Mouse (Mus musculus) T-helper 17 cell (primary cell): ENCODE data around the gene Mapk8ip1.

Experiments used
- in situ Hi-C, 2 experiments: fragments of 300-600 bp; cut with MboI, MseI; formaldehyde crosslinking; loops; 1 replicate in 1 of 2; 2 replicates in 1 of 2; pipeline ENCODE4 v1.15.1; 2025; ENCODE audit warnings: high pct_unique_total_duplicates in 2 of 2

Mapk8ip1 gene

GRCm38 (mm10) chr2:92375788-92376187 lies 25.3 kb downstream of the Mapk8ip1 start:
- in situ Hi-C loops: loop anchor here in 1 of 2 experiments (10.0 kb wide), 1 partner anchor 59 kb away; the partner anchor contains the start of gene Cry2

GRCm38 (mm10) chr2:92375099-92375623 lies 25.9 kb downstream of the Mapk8ip1 start:
- in situ Hi-C loops: loop anchor here in 1 of 2 experiments (10.0 kb wide), 1 partner anchor 60 kb away; the partner anchor contains the start of gene Cry2

GRCm38 (mm10) chr2:92374514-92374913 lies 26.5 kb downstream of the Mapk8ip1 start, which contains the start of the genes Pex16 and Large2:
Gene Pex16 (plus strand): TSS chr2:92374676.
Gene Large2 (minus strand): TSS chr2:92374869.
- in situ Hi-C loops: loop anchor here (5.0 to 10.0 kb wide), 2 partner anchors 58 to 60 kb away; partner anchors contain the start of gene Cry2 (in 2 of the 2)

- in situ Hi-C loops: loop anchor here (5.0 to 10.0 kb wide), 2 partner anchors 59 to 61 kb away; partner anchors contain the start of gene Cry2 (in 2 of the 2)
These were observed 27.6 kb downstream of the Mapk8ip1 start for GRCm38 (mm10) chr2:92373437-92373813.

GRCm38 (mm10) chr2:92372767-92373436 lies 28.2 kb downstream of the Mapk8ip1 start:
- in situ Hi-C loops: loop anchor here (5.0 to 10.0 kb wide), 2 partner anchors 59 to 62 kb away; partner anchors contain the start of gene Cry2 (in 2 of the 2)

GRCm38 (mm10) chr2:92371971-92372690 lies 28.9 kb downstream of the Mapk8ip1 start:
- in situ Hi-C loops: loop anchor here (5.0 to 10.0 kb wide), 2 partner anchors 60 to 63 kb away; partner anchors contain the start of gene Cry2 (in 2 of the 2)

GRCm38 (mm10) chr2:92370821-92371805 lies 29.9 kb downstream of the Mapk8ip1 start:
- in situ Hi-C loops: loop anchor here (5.0 to 10.0 kb wide), 2 partner anchors 61 to 64 kb away; partner anchors contain the start of gene Cry2 (in 2 of the 2)

GRCm38 (mm10) chr2:92370375-92370774 lies 30.7 kb downstream of the Mapk8ip1 start:
- in situ Hi-C loops: loop anchor here (5.0 to 10.0 kb wide), 2 partner anchors 62 to 64 kb away; partner anchors contain the start of gene Cry2 (in 2 of the 2)

- in situ Hi-C loops: no loop called here
These were observed 33.6 kb downstream of the Mapk8ip1 start for GRCm38 (mm10) chr2:92367383-92368029.

GRCm38 (mm10) chr2:92365568-92365967 lies 35.5 kb downstream of the Mapk8ip1 start:
- in situ Hi-C loops: no loop called here

- in situ Hi-C loops: no loop called here
These were observed 37.0 kb downstream of the Mapk8ip1 start for GRCm38 (mm10) chr2:92364086-92364485.

GRCm38 (mm10) chr2:92362571-92363228 lies 38.4 kb downstream of the Mapk8ip1 start:
- in situ Hi-C loops: no loop called here

- in situ Hi-C loops: no loop called here
These were observed 39.3 kb downstream of the Mapk8ip1 start for GRCm38 (mm10) chr2:92361795-92362194.

GRCm38 (mm10) chr2:92360893-92361292 lies 40.2 kb downstream of the Mapk8ip1 start:
- in situ Hi-C loops: no loop called here

- in situ Hi-C loops: no loop called here
These were observed 40.8 kb downstream of the Mapk8ip1 start for GRCm38 (mm10) chr2:92360186-92360823.

GRCm38 (mm10) chr2:92359301-92359700 lies 41.8 kb downstream of the Mapk8ip1 start:
- in situ Hi-C loops: no loop called here

- in situ Hi-C loops: no loop called here
These were observed 46.8 kb downstream of the Mapk8ip1 start for GRCm38 (mm10) chr2:92354224-92354623.

- in situ Hi-C loops: no loop called here
These were observed 47.7 kb downstream of the Mapk8ip1 start for GRCm38 (mm10) chr2:92353402-92353801.

- in situ Hi-C loops: no loop called here
These were observed 50.4 kb downstream of the Mapk8ip1 start for GRCm38 (mm10) chr2:92350686-92351085.
